ENCODE assay signal across 15 mouse cellular contexts in the genomic region with DNA sequence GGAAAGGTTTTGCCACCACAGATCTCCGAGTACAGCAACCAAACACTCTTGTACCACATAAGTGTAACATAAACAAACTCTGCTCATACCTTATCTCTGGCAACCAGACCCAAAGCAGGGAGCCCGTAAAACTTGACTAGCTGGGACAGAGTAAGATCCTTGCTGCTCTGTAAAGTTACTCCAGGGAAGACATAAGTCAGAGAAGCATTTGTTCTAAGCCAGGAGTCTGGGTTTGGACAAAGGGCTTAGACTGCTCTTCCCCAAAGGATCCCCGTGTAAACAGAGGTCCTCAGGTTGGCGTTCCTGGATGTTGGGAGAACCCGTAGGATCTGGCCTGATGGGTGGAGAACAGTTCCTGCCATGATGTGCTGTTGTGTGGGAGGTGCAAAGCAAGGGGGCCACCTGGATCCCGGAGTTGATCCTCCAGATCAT. TPM values are rescaled to one million over a fixed set of nuclear protein-coding genes. Genes with fewer than 3 reads are reported as not detected.
DNase-seq lines count a peak whose midpoint lies in the region; ATAC-seq lines count a peak whose summit lies in the region.
"Had no signal": no experiment of that assay in that cellular context is flagged by ENCODE, and none has a peak within 500 bp of the region (broad histone marks: within the 10 kb centered on the region; RNA-seq: fewer than 3 reads in every experiment).

No protein-coding gene starts in this region.

- peak overlapping the region; percentile 67 for H3K4me2 ChIP-seq in heart, embryonic 11.5 days
- peak overlapping the region; percentile 96 for H3K4me2 ChIP-seq in liver, embryonic 13.5 days
- H3K4me2 ChIP-seq: limb, embryonic 12.5 days had no signal

- H3K9me3 ChIP-seq in heart, embryonic 11.5 days (replicated peaks; ENCODE audit: control insufficient read depth, low read length), result no peaks in the 10 kb centered on the region
- no peaks in the 10 kb centered on the region for H3K9me3 ChIP-seq in liver, embryonic 13.5 days (replicated peaks)
- H3K9me3 ChIP-seq: limb, embryonic 12.5 days; midbrain, embryonic 10.5 days had no signal

- H3K4me3 ChIP-seq in heart, embryonic 11.5 days (ENCODE audit: low read depth, low read length), result peak overlapping the region; percentile 14; the same call in 1 of the 2 replicates
- peak overlapping the region; percentile 99 for H3K4me3 ChIP-seq in liver, embryonic 13.5 days (replicated peaks)
- H3K4me3 ChIP-seq: limb, embryonic 12.5 days; midbrain, embryonic 10.5 days had no signal

- peaks cover 3% of the 10 kb centered on the region for H3K4me1 ChIP-seq in heart, embryonic 11.5 days (ENCODE audit: control insufficient read depth, insufficient read depth, low read length)
- H3K4me1 ChIP-seq in liver, embryonic 13.5 days (replicated peaks), result peaks cover 66% of the 10 kb centered on the region

- ATAC-seq in heart, embryonic 11.5 days (replicated peaks; ENCODE audit: insufficient number of reproducible peaks, low FRiP score, low TSS enrichment), result peak; percentile 52; the same call in 1 of the 2 replicates
- peak; percentile 26 for ATAC-seq in common myeloid progenitor, adult 5-6 weeks (replicated peaks; ENCODE audit: low read depth, poor library complexity, severe bottlenecking)
- ATAC-seq in liver, embryonic 13.5 days (ENCODE audit: low read depth), result peak; percentile 83
- no peak for ATAC-seq in activated CD4-positive, CD25-positive, alpha-beta regulatory T cell, adult 4 months

- 61% methylated on average over 6 of the region's 6 CpGs for WGBS in heart, embryonic 11.5 days (ENCODE audit: insufficient replicate concordance)
- 14% methylated on average over 6 of the region's 6 CpGs for WGBS in liver, embryonic 13.5 days (ENCODE audit: insufficient replicate concordance)

- no peak for DNase-seq in heart, postnatal 14 days
- peak; percentile 72 for DNase-seq in 416B (ENCODE audit: low read depth)
- DNase-seq in liver, embryonic 13.5 days, result peak; percentile 72
- DNase-seq in yolk sac, embryonic 10.5 days (ENCODE audit: low spot score), result no peak
- DNase-seq in thymus, postnatal 4 days, result no peak
- DNase-seq: thymus, postnatal 25 days had no signal

- H3K9ac ChIP-seq in heart, embryonic 11.5 days (ENCODE audit: low read depth, low read length), result peak overlapping the region; percentile 46; the same call in 1 of the 2 replicates
- H3K9ac ChIP-seq in liver, embryonic 13.5 days, result peak overlapping the region; percentile 100
- H3K9ac ChIP-seq: limb, embryonic 12.5 days had no signal

- peaks cover 4% of the 10 kb centered on the region for H3K36me3 ChIP-seq in heart, embryonic 11.5 days (ENCODE audit: control insufficient read depth, insufficient read depth, low read length)
- peaks cover 42% of the 10 kb centered on the region for H3K36me3 ChIP-seq in liver, embryonic 13.5 days

- H3K27me3 ChIP-seq in heart, embryonic 11.5 days (ENCODE audit: control insufficient read depth, insufficient read depth, low read length), result no peaks in the 10 kb centered on the region
- H3K27me3 ChIP-seq in liver, embryonic 13.5 days, result no peaks in the 10 kb centered on the region
- H3K27me3 ChIP-seq: limb, embryonic 12.5 days had no signal

- H3K27ac ChIP-seq in heart, embryonic 11.5 days (ENCODE audit: low read depth, low read length), result peak overlapping the region; percentile 76
- H3K27ac ChIP-seq in liver, embryonic 13.5 days, result peak overlapping the region; percentile 99
- H3K27ac ChIP-seq: limb, embryonic 12.5 days; midbrain, embryonic 10.5 days had no signal

- intact Hi-C loops in heart, postnatal 14 days (cut with DNase I), result loop anchor here (10.0 kb wide), 1 partner anchor 339 kb away; a partner anchor contains a TSS

RNA-seq across cellular contexts. Expression of a gene that starts 3.3 kb away (rescaled TPM):
- 37.0 and 38.0 TPM in 2 replicates for polyA plus RNA-seq in heart, embryonic 11.5 days (2014; fragmentation: Nextera tagmentation; extraction: Ambion mirVana)
- total RNA-seq in heart, postnatal 14 days (2021), result 10 to 100 TPM; 65.4 to 70.7 TPM
- total RNA-seq in common myeloid progenitor, adult 5-6 weeks (2017), result 62.7 and 68.9 TPM in 2 replicates
- 68.7 and 72.5 TPM in 2 replicates for polyA plus RNA-seq in liver, embryonic 13.5 days (2015; fragmentation: Nextera tagmentation; extraction: Ambion mirVana)
- polyA plus RNA-seq in activated CD4-positive, CD25-positive, alpha-beta regulatory T cell, adult 4 months (2017; shearing (Covaris generic)), result 10 to 100 TPM; 18.0 to 20.3 TPM

RNA-seq across cellular contexts. Expression of a gene that starts 3.5 kb away (rescaled TPM):
- polyA plus RNA-seq in heart, embryonic 11.5 days (2014; fragmentation: Nextera tagmentation; extraction: Ambion mirVana), result 16.1 and 16.8 TPM in 2 replicates
- total RNA-seq in heart, postnatal 14 days (2021), result 10 to 100 TPM; 16.2 to 16.6 TPM
- 17.9 and 27.0 TPM in 2 replicates for total RNA-seq in common myeloid progenitor, adult 5-6 weeks (2017)
- polyA plus RNA-seq in liver, embryonic 13.5 days (2015; fragmentation: Nextera tagmentation; extraction: Ambion mirVana), result 4.7 and 6.7 TPM in 2 replicates
- polyA plus RNA-seq in activated CD4-positive, CD25-positive, alpha-beta regulatory T cell, adult 4 months (2017; shearing (Covaris generic)), result 1 to 10 TPM; 8.1 to 9.5 TPM

RNA-seq across cellular contexts. Expression of a gene that starts 53.8 kb away (rescaled TPM):
- not detected in 2 replicates for polyA plus RNA-seq in heart, embryonic 11.5 days (2014; fragmentation: Nextera tagmentation; extraction: Ambion mirVana)
- not detected for total RNA-seq in heart, postnatal 14 days (2021)
- total RNA-seq in common myeloid progenitor, adult 5-6 weeks (2017), result not detected in 2 replicates
- polyA plus RNA-seq in liver, embryonic 13.5 days (2015; fragmentation: Nextera tagmentation; extraction: Ambion mirVana), result not detected in 2 replicates
- under 1 TPM in 1 of 2 experiments, not detected in 1; 0.21 TPM for polyA plus RNA-seq in activated CD4-positive, CD25-positive, alpha-beta regulatory T cell, adult 4 months (2017; shearing (Covaris generic))
- total RNA-seq: gastrocnemius, adult 18-20 months; layer of hippocampus, postnatal 14 days had no signal
- polyA plus RNA-seq: C2C12; hindbrain, embryonic 11.5 days; limb, embryonic 12.5 days; midbrain, embryonic 10.5 days had no signal

Comparison
In these comparisons a context has a peak if more than half of its experiments do, and no peak if none do; other contexts are left out.
1. DNase-seq: peak in 416B (single experiment) and liver, embryonic 13.5 days (single experiment); none in heart, postnatal 14 days (0 of 2), yolk sac, embryonic 10.5 days (single experiment) and thymus, postnatal 4 days (single experiment).